Mouse (Mus musculus) kidney, embryonic 16.5 days (tissue): Measurements from ENCODE around the gene Cabp1. TPM values are rescaled to one million over a fixed set of nuclear protein-coding genes. Genes with fewer than 3 reads are reported as not detected.
A peak's percentile ranks its signal among the peaks of the same experiment; 100 is the strongest.

ENCODE experiments used
- ATAC-seq: fragments of 200-750 bp; cut with Nextera tagmentation; 2 replicates; pipeline ENCODE4 v1.8.0; 2017; ENCODE audit warnings: moderate TSS enrichment; ENCODE audit not compliant: low FRiP score, low TSS enrichment
- H3K27ac ChIP-seq: fragments of 300-500 bp; sonication (generic); 2 replicates; pipeline ENCODE4 v1.5.1; 2014; ENCODE audit warnings: low read length
- H3K27me3 ChIP-seq: fragments of 300-500 bp; sonication (generic); 2 replicates; pipeline ENCODE4 v1.6.1; 2014; ENCODE audit warnings: low read length, control low read depth, mixed read lengths; ENCODE audit not compliant: insufficient read depth
- H3K36me3 ChIP-seq: fragments of 300-500 bp; sonication (generic); 2 replicates; pipeline ENCODE4 v1.6.1; 2014; ENCODE audit warnings: low read length, control low read depth, mixed read lengths; ENCODE audit not compliant: insufficient read depth
- H3K4me1 ChIP-seq: fragments of 300-500 bp; sonication (generic); 2 replicates; pipeline ENCODE4 v1.6.1; 2014; ENCODE audit warnings: low read length, control low read depth, mixed read lengths; ENCODE audit not compliant: insufficient read depth
- H3K4me2 ChIP-seq: fragments of 300-500 bp; sonication (generic); replicated peaks from 2 replicates; pipeline ENCODE4 v1.6.1; 2014; ENCODE audit warnings: low read depth, low read length
- H3K4me3 ChIP-seq: fragments of 300-500 bp; sonication (generic); 2 replicates; pipeline ENCODE4 v1.5.1; 2014; ENCODE audit warnings: mild to moderate bottlenecking, low read length
- H3K9ac ChIP-seq: fragments of 300-500 bp; sonication (generic); replicated peaks from 2 replicates; pipeline ENCODE4 v1.6.1; 2014; ENCODE audit warnings: low read length
- H3K9me3 ChIP-seq: fragments of 300-500 bp; sonication (generic); 2 replicates; pipeline ENCODE4 v1.6.1; 2016; ENCODE audit warnings: low read length, control low read depth
- WGBS: fragments of 180-500 bp; shearing (Covaris S2); extraction: QIAGEN DNeasy Blood & Tissue Kit; methylation state at CpG from one replicate; pipeline ENCODE4 v1.1.7; 2014; 5-methylcytosine and 5-hydroxymethylcytosine counted together
- polyA plus RNA-seq: library from polyadenylated mRNA; unstranded; fragments of >200 nt; fragmentation: Nextera tagmentation; extraction: Ambion mirVana; gene quantifications from 2 replicates; pipeline ENCODE4 v1.2.1, GENCODE M21; 2015

The Cabp1 gene
- polyA plus RNA-seq, 1 experiment from 2014 or later = 1.3 TPM

DNA sequence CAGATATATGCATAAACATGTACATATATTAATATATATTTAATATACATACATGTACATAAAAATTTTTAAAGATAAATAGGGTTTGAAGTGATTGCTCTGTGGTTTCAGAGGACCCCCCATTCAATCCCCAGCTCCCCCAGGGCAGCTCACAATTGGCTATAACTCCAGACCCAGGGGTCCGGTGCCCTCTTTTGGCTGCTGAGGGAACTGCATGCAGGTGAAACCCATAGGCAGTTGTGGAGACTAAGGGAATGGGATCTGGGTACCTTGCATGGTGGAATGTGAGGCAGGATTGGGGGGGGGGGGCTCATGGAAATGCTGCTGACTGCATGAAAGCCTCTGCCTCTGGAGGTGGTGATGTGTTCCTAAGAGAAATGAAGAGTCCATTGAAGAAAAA lies 16.2 kb upstream of the Cabp1 start:
- no peak overlapping the region for H3K27ac ChIP-seq
- H3K27me3 ChIP-seq = peaks cover 7% of the 10 kb centered on the region
- no peaks in the 10 kb centered on the region for H3K36me3 ChIP-seq
- no peak overlapping the region for H3K4me3 ChIP-seq
- no peaks in the 10 kb centered on the region for H3K9me3 ChIP-seq
- no peak for ATAC-seq
- no peak overlapping the region for H3K4me2 ChIP-seq
- H3K9ac ChIP-seq = no peak overlapping the region
- 5% methylated on average over 1 of the region's 1 CpGs for WGBS
- H3K4me1 ChIP-seq = peaks cover 10% of the 10 kb centered on the region

DNA sequence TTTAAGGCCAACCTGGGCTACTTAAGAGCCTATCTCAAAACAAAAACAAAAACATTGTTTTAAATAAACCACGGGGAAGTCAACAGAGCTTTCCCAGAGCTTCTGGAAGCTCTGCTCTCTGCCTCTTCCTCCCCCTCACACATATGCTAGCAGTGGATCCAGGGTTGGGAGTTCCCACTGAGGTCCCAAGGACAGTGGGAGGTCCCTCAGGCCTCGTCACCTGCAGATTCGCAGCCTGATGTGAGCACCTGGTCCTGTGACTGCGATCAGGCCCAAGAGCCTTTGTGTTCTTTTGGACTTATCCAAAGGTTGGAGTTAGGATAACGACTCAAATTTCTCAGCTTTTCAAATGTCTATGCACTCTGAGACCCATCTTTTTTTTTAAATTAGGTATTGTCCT lies 14.4 kb upstream of the Cabp1 start:
- no peak for ATAC-seq
- no peaks in the 10 kb centered on the region for H3K9me3 ChIP-seq
- H3K36me3 ChIP-seq = no peaks in the 10 kb centered on the region
- H3K27me3 ChIP-seq = peaks cover 5% of the 10 kb centered on the region; the same call in 1 of the 2 replicates
- WGBS = 77% methylated on average over 5 of the region's 5 CpGs
- no peak overlapping the region for H3K4me3 ChIP-seq
- no peak overlapping the region for H3K9ac ChIP-seq
- H3K4me1 ChIP-seq = peaks cover 16% of the 10 kb centered on the region
- no peak overlapping the region for H3K4me2 ChIP-seq
- no peak overlapping the region for H3K27ac ChIP-seq

DNA sequence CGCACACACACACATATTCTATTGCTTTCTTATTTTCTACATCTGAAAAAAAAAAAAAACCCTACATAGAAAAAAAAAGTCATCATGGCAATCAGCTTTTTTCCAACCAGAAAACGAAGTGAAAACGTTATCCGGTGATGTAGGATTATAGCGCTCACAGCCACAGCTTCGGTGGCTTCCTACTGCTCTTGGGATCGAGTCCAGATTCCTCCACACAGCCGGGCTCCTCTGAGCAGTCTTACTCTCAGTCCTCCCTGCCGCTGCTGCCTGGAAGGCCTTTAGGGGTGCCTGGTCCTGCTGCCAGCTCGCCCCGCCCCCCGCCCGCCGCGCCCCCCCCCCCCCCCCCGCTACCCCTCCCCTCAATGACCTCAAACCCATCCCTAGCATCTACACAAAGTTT lies 13.7 kb upstream of the Cabp1 start:
- Histone ChIP-seq H3K4me1 (peaks cover 19% of the 10 kb centered on the region), H3K4me3 (no peak overlapping the region), H3K36me3 (no peaks in the 10 kb centered on the region), H3K9me3 (no peaks in the 10 kb centered on the region), H3K9ac (no peak overlapping the region), H3K27me3 (peaks cover 5% of the 10 kb centered on the region; the same call in 1 of the 2 replicates), H3K27ac (no peak overlapping the region), H3K4me2 (no peak overlapping the region)
- WGBS = 12% methylated on average over 15 of the region's 16 CpGs
- ATAC-seq = no peak

DNA sequence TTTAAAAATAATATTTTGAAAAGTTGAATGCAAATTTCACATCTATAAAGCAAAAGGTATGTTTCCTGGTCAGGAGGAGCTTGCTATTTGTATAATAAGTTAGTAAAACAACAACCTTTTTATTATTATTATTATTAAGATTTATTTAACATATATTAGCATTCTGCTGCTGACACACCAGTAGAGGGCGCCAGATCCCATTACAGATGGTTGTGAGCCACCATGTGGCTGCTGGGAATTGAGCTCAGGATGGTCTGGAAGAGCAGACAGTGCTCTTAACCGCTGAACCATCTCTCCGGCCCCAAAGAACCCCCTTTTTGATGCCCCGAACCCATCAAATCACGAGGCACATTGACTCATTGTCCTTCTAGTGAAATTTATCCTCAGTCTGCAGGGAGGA lies 13.1 kb upstream of the Cabp1 start:
- H3K27me3 ChIP-seq = peaks cover 5% of the 10 kb centered on the region; the same call in 1 of the 2 replicates

DNA sequence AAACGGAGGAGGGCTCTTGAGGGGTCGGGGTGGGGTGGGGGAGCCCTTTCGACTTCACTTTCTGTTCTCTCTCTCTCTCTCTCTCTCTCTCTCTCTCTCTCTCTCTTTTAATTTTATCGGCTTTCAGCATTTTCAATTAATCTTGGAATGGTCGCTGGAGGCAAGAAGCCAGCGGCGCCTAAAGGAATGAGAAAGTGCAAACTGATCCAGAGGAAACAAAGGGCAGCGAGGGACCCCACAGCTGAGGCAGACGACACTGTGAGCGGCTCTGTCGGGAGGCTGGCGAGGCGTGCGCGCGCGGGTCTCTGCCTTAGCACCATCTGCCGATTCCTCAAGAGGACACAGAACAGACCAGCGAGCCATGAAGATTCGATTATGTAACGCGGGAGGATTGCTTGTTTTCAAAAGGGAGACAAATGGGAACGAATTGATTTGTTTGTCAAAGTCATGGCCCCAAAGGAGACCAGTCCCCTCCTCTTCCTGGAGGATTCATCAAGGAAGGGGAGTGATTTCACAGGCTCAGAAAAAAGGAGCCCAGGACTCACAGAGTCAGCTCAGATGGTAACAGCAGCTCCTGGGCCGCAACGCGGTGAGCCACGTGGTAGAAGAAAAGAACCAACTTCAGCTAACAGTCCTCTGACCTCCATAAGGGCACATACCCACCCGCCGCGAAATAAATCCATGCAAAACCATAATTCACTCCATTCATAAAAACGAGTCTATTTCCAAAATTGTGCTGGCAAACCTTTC lies 10.6 kb upstream of the Cabp1 start:
- Histone ChIP-seq H3K4me2 (peak overlapping the region; percentile 67), H3K36me3 (no peaks in the 10 kb centered on the region), H3K9ac (peak overlapping the region; percentile 65), H3K9me3 (no peaks in the 10 kb centered on the region), H3K4me3 (peak overlapping the region; percentile 43), H3K27ac (0 out of 2 replicates have a peak overlapping the region, but pooled peaks have one; percentile 14), H3K27me3 (peaks cover 5% of the 10 kb centered on the region; the same call in 1 of the 2 replicates), H3K4me1 (peaks cover 19% of the 10 kb centered on the region)
- WGBS = 2% methylated on average over 31 of the region's 31 CpGs
- peak; percentile 65; the same call in 1 of the 2 replicates for ATAC-seq

More for the DNA sequence above, 13.1 kb upstream of the Cabp1 start:
- Histone ChIP-seq H3K9me3 (no peaks in the 10 kb centered on the region), H3K4me3 (no peak overlapping the region), H3K4me2 (no peak overlapping the region), H3K36me3 (no peaks in the 10 kb centered on the region), H3K4me1 (peaks cover 19% of the 10 kb centered on the region), H3K9ac (no peak overlapping the region), H3K27ac (no peak overlapping the region)
- ATAC-seq = no peak
- WGBS = 64% methylated on average over 5 of the region's 5 CpGs

DNA sequence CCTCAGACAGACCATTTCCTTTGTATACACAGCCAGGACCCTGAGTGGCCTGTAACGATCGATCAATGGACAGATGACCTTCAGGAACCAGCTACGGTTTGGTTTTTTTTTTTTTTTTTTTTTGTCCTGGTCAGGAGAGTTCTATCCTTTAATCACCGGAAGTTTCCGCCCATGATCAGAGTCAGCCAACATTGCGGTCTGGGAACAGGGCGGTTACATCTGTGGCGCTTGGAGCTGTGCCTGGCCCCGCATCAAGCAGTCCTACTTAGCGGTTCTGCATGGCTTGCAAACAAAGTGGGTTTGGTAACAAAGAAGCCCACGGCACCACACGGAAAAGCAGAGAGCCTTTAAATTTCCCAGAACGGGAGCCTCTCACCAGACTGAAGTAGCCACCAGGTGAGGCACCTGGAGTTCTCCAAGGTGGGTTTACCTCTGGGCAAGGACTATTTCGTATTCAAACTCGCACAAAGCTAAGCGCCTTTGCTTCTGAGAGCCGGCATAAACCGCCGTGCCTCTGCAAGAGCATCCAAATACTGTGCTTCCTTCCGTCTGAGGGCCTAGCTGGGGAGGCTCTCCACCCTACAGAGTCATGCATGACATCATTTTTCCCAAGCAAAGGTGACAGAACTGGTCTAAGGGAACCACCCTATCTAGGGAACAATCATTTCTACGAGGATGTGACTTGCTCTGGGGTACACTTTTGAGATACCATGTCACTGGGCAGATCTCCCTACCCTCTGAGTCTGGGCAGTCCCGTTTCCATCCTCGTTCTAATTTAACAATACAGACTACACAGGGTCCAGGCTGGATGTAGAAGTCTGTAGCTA lies 9.8 kb upstream of the Cabp1 start:
- peak overlapping the region; percentile 67 for H3K4me2 ChIP-seq
- peak overlapping the region; percentile 65 for H3K9ac ChIP-seq
- H3K27ac ChIP-seq = 0 out of 2 replicates have a peak overlapping the region, but pooled peaks have one; percentile 14
- 8% methylated on average over 23 of the region's 23 CpGs for WGBS
- H3K9me3 ChIP-seq = no peaks in the 10 kb centered on the region; the same call in 1 of the 2 replicates
- peak overlapping the region; percentile 43 for H3K4me3 ChIP-seq
- peak; percentile 67; the same call in 1 of the 2 replicates for ATAC-seq
- H3K4me1 ChIP-seq = peaks cover 19% of the 10 kb centered on the region
- H3K36me3 ChIP-seq = no peaks in the 10 kb centered on the region
- peaks cover 5% of the 10 kb centered on the region; the same call in 1 of the 2 replicates for H3K27me3 ChIP-seq

DNA sequence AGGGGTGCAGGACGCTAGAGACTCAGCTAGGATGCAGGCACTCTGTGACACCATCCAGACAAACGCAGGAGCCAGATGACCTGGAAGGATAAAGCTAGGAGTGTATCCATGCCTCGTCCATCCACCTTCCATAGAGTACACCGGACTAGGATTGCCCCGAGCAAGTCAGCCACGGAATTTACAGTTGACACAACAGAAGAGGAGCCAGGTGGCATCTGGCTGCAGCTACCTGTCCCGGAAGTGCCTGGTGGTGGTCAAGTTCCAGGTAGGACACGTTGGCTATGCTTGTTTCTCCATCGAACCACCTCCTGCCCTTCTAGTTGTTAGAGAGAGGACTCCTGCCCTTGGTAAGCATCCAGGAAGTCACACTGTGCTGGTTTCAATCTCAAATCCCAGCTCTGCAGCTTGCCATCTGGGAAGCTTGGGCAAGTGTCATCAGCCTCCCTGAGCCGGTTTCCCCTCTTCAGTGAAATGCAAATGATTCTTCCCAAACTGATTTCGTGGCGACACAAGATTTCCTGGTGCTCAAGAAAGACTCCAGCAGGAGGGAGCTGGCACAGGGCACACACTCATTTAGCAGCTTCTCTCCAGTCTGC lies 543 bp upstream of the Cabp1 start:
- H3K36me3 ChIP-seq = no peaks in the 10 kb centered on the region
- peaks cover 52% of the 10 kb centered on the region for H3K27me3 ChIP-seq
- peak; percentile 27; the same call in 1 of the 2 replicates for ATAC-seq
- H3K9ac ChIP-seq = peak overlapping the region; percentile 56; the same call in 1 of the 2 replicates
- WGBS = 4% methylated on average over 12 of the region's 12 CpGs
- no peaks in the 10 kb centered on the region; the same call in 1 of the 2 replicates for H3K9me3 ChIP-seq
- H3K27ac ChIP-seq = no peak overlapping the region
- peak overlapping the region; percentile 100 for H3K4me2 ChIP-seq
- H3K4me1 ChIP-seq = peaks cover 20% of the 10 kb centered on the region
- H3K4me3 ChIP-seq = peak overlapping the region; percentile 61

DNA sequence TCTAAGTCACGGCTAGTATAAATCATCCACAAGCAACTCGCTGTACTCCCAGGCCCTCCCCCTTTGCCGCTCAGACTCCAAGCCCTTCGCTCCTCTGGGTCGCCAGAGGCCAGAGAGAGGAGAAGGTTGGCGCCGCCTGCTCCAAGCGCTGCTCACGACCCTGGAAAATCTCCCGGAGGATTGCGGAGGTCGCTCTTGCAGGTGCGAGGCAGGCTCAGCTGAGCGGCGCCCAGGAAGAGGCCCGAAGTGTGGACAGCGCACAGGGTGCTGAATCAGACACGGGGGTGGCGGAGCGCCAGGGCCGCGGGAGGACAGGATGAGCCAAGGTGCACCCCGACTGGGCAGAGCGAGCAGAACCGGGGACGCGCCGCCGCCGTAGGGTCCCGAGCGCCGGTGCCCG lies 955 bp downstream of the Cabp1 start:
- Histone ChIP-seq H3K4me1 (peaks cover 20% of the 10 kb centered on the region), H3K9me3 (no peaks in the 10 kb centered on the region; the same call in 1 of the 2 replicates), H3K27me3 (peaks cover 58% of the 10 kb centered on the region), H3K9ac (peak overlapping the region; percentile 56), H3K27ac (no peak overlapping the region), H3K4me2 (peak overlapping the region; percentile 100), H3K4me3 (peak overlapping the region; percentile 61), H3K36me3 (no peaks in the 10 kb centered on the region)
- ATAC-seq = peak; percentile 52
- 0% methylated on average over 34 of the region's 34 CpGs for WGBS

DNA sequence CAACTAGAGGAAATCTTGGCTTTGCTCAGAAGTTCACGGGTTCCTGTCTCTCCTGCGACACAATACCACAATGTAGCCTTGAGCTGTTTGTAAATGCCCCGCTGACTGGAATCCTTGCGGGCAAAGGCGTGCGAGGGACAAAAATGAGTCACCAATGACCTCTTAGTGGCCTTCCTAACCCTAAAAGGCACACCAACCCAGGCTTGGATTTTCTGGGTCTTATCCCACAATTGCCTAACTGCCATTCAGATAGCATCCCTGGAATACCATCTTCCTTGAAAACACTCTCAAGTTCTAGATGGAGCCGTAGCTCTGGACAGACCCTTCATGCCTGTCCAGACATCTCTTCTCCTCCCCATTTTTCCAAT lies 1.4 kb downstream of the Cabp1 start:
- H3K4me1 ChIP-seq = peaks cover 20% of the 10 kb centered on the region
- H3K27me3 ChIP-seq = peaks cover 58% of the 10 kb centered on the region
- H3K4me3 ChIP-seq = peak overlapping the region; percentile 61
- whole genome bisulfite sequencing = 11% methylated on average over 7 of the region's 7 CpGs
- ATAC-seq = no peak
- no peak overlapping the region for H3K27ac ChIP-seq
- H3K9ac ChIP-seq = 0 out of 2 replicates have a peak overlapping the region, but pooled peaks have one; percentile 56
- no peaks in the 10 kb centered on the region for H3K36me3 ChIP-seq
- no peaks in the 10 kb centered on the region; the same call in 1 of the 2 replicates for H3K9me3 ChIP-seq
- H3K4me2 ChIP-seq = peak overlapping the region; percentile 100
